Mouse (Mus musculus): ENCODE results near the gene Gm17428. TPM values are rescaled to one million over a fixed set of nuclear protein-coding genes. Genes with fewer than 3 reads are reported as not detected.
"Not testable (repeated sequence)": the region's sequence is repeated elsewhere in the genome, so short reads cannot be mapped to it uniquely, and the experiment has no call there.

Gm17428 gene
- polyA plus RNA-seq, 3 experiments from 2014 or later, result not detected

DNA sequence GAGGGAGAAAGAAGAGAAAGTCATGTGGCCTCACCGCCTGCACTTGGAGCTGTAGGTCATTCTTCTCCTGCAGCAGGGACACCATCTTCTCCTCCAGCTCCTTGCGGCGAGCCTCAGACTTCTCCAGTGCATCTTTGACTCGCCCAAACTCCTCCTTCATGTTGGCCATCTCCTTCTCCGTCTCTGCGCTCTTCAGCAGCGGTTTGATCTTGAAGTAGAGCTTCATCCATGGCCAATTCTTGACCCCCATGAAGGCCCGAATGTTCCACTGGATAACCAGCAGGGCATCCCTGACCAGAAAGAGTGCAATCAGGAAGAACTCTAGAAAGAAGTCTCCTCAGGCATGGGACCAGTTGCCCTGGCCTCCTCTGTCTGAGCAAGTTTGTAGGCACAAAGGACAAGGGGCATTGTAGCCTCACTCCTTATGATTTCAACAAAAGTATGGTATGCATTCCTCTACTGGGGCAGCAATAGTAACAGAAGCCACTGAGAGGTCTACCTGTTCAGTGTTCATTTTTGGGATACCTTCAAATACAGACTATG is 23.0 kb upstream of the Gm17428 start:
- ATAC-seq, result no peak

GRCm38 (mm10) chr14:54954474-54954873 is 22.3 kb upstream of the Gm17428 start:
- ATAC-seq, result no peak

DNA sequence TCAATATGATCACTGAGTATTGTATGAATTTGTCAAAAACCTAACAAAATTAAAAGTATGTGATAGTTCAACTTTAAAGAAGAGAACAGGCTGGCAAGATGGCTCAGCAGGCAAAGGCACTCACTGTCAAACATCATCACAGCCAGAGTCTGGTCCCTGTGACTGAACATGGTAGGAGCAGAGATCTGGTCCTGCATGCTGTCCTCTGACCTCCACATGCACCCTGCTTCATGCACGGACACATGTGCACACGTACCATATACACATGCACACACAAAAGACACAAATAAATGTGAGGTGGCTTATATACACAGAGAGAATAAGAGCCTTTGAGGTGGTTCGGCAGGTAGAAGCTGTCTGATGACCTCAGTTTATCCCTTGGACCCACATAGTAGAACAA is 21.3 kb upstream of the Gm17428 start:
- ATAC-seq, result no peak

GRCm38 (mm10) chr14:54956533-54956932 is 20.2 kb upstream of the Gm17428 start:
- no peak for ATAC-seq

DNA sequence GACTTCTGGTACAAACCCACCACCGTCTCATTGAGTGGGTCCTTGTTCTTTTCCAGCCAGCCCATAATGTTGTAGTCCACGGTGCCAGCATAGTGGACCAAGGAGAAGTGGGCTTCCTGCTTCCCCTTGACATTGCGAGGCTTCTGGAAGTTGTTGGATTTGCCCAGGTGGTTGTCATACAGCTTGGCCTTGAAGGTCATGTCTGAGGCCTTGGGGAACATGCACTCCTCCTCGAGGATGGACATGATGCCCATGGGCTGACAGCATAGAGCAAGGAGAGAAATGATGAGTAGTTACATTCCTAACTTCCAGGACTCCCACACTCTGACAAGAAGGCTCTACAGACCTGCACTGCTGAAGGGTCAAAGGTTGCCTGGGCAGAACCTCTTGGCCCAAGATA is 18.2 kb upstream of the Gm17428 start:
- ATAC-seq, result no peak

- no peak for ATAC-seq
Observed at GRCm38 (mm10) chr14:54959197-54959596, 17.5 kb upstream of the Gm17428 start.

DNA sequence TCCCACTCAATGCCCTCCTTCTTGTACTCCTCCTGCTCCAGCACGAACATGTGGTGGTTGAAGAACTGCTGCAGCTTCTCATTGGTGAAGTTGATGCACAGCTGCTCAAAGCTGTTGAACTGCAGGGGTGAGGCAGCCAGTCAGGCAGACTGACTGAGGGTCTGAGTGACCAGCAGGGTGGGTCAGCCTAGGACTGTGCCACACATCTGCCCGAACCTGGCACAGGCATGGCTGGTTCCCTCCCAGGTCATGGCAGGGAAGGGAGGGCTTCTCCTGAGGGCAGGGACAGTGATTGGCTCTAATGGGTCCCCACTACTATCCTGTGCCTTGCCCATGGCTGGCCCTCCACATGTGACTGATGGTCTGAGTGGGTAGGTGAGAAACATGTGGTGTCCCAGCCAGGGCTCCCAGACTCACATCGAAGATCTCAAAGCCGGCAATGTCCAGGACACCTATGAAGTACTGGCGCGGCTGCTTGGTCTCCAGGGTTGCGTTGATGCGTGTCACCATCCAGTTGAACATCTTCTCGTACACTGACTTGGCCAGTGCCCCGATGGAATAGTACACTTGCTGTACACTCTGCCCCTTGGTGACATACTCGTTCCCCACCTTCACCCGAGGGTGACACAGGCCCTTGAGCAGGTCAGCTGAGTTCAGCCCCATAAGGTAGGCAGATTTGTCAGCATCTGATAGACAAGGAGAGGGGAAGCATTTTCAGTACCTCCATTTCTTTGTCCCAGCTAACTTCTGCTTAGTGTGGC is 16.7 kb upstream of the Gm17428 start:
- not testable (repeated sequence) for ATAC-seq

GRCm38 (mm10) chr14:54960769-54961168 is 16.0 kb upstream of the Gm17428 start:
- ATAC-seq, result no peak

DNA sequence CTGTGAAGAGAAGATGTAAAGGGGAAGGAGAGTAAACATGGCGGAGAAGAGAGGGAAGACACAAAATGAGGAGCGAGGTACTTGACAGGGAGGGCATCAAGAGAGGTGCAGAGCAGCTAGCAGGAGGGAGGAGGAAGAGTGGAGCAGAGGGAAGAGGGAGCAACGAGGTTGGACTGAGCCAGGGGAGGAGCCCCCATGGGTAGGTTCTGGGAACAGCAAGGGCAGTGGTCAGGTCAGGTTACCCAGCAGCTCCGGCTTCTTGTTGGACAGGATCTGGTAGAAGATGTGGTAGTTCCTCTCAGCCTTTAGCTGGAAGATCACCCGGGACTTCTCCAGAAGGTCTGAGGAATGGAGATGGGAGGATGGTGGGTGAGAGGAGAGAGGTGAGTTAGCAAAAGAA is 15.2 kb upstream of the Gm17428 start:
- no peak for ATAC-seq

DNA sequence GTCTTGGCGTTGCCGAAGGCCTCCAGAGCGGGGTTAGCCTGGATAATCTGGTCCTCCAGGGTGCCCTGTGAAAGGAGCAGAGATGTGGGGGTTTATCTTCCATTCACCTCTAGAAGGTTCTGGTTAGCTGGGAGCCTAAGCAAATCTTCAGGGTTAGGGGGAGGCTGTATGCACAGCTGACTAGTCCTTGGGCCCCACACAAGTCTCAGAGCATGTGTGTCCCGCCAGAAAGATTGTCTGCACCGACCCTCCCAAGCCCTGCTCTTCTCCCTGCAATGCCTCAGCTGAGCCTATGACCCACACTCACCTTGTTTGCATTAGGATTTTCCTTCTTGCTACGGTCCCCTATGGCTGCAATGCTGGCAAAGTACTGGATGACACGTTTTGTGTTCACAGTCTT is 14.0 kb upstream of the Gm17428 start:
- no peak for ATAC-seq

GRCm38 (mm10) chr14:54963727-54964126 is 13.0 kb upstream of the Gm17428 start:
- no peak for ATAC-seq

DNA sequence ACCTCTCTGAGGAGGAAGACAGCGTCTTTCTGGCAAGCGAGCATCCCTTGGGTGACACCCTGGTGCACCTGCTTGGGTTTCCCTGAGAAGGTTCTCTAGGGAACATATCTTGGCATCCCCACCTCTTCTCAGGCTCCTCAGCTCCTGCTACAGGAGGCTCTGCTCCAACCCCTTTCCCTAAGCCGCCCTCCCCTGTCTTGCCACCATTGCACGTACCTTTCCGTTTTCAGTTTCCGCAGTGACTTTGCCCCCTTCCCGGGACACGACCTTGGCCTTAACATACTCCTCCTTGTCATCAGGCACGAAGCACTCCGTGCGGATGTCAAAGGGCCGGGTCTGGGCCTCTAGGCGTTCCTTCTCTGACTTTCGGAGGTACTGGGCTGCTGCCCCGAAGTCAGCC is 11.7 kb upstream of the Gm17428 start:
- ATAC-seq, result no peak

DNA sequence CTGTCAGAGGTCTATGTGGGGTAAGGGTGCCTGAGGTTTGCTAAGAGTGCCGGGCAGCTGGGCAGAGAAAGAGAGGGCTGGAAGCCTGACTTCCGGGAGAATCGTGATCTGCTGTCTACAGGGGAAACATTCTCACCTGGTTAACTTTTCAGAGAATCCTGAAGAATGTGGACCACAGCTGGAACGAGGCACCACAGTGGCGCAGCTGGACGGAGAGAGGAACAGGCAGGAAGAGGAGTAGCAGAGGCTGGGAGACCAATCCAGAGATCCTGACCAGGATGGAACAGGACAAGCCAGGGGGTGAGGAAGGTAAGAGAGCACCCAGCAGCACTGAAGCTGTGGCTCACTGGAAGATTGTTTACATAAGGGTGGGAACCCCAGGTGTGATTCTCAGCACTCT is 11.1 kb upstream of the Gm17428 start:
- no peak for ATAC-seq

DNA sequence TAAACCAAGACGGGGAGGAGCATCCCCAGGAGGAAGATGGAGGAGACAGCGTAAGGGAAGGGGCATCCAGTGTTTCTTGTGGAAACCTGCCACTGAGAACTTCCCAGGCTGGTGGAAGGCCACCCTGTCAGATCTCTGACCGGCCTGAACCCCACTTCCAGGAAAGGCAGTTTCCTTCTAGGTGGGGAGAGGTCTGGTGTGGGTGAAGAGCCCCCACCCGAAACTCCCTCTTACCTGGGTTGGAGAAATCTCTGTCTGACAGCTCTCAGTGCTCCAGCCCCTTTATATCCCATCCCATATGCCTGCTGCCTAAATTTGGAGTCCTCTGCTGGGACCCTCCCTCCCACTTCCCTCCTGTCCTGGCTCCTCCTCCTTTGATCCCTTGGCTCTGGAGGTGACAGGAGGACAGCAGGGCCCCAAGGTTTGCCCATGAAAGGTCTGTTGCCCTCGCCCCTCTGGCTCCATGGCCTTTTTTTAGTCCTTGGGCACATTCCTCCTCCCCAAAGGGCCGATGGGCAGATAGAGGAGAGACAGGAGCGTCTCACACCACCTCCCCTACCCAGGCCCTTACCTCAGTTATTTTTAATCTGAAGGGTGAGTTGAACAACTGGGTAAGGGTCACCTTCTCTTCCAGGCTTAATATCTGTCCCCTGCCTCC is 10.3 kb upstream of the Gm17428 start, which contains the start of gene Myh6:
TSS of gene Myh6 (minus strand) at position 608 of the 658 bp plus-strand sequence.
- no peak for ATAC-seq

GRCm38 (mm10) chr14:54967874-54968273 is 8.9 kb upstream of the Gm17428 start:
- no peak for ATAC-seq

DNA sequence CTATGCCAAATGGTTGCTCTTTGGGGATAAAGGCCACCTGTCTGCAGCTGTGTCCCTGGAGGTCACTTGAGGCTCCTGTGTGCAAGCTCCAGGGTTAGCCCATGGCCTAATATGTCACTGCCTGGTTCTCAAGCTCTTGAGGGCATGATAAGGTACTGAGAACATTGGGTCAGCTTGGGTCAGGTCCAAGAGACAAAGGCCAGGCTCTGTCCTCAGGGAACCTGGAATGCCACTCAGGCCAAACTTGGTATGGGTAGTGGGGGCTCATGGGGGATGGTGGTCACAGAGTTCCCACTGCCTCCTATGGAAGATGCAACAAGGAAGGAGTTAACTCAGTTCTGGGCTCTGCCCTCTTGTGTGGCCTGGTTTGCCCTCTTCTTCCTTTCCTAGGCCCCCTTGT is 8.4 kb upstream of the Gm17428 start:
- no peak for ATAC-seq

DNA sequence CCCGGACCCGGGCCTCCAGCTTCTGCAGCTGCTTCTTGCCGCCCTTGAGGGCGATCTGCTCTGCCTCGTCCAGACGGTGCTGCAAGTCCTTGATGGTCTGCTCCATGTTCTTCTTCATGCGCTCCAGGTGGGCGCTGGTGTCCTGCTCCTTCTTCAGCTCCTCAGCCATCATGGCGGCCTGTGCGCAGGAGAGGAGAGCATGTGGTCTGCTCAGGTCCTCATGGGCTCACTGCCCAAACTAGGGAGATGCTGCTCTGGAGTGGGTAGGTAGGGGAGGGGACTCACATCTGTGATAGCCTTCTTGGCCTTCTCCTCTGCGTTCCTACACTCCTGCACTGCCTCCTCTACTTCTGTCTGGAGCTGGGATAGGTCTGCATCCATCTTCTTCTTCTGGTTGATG is 3.9 kb upstream of the Gm17428 start:
- ATAC-seq, result not testable (repeated sequence)

- no peak for ATAC-seq
Observed at GRCm38 (mm10) chr14:54974068-54974791, 2.5 kb upstream of the Gm17428 start.

DNA sequence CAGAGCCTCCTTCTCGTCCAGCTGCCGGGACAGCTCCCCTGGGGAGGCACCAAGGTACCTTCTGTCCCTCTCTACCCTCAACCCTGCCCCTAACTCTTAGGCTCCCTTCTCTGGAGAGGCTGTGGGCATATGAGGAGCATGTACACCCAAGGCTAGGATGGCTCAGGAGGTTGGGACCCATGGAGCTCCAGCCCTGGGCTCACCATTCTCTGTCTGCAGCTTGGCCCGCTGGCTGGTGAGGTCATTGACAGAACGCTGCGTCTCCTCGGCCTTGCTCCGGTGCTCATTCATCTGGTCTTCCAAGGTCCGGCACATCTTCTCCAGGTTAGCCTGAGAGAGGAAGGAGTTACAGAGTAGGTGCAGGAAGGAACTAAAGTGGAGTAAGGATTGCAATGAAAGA is 1.9 kb downstream of the Gm17428 start:
- no peak for ATAC-seq

GRCm38 (mm10) chr14:54981934-54982333 is 5.2 kb downstream of the Gm17428 start:
- ATAC-seq, result no peak

GRCm38 (mm10) chr14:54988350-54988874 is 11.7 kb downstream of the Gm17428 start:
- ATAC-seq, result not testable (repeated sequence)

DNA sequence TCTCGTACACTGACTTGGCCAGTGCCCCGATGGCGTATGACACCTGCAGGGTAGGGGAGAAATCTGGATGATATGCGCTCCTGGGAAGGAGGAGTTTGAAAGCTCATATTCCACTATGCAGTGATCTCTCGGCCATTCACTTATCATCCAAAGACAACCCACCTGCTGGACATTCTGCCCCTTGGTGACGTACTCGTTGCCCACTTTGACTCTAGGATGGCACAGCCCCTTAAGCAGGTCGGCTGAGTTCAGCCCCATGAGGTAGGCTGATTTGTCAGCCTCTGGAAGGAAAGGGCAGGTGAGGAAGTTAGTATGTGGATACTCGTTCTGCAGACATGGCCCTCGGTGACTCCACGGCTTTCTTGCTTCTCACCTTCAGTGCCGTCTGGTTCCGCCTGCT is 12.1 kb downstream of the Gm17428 start:
- ATAC-seq, result no peak

DNA sequence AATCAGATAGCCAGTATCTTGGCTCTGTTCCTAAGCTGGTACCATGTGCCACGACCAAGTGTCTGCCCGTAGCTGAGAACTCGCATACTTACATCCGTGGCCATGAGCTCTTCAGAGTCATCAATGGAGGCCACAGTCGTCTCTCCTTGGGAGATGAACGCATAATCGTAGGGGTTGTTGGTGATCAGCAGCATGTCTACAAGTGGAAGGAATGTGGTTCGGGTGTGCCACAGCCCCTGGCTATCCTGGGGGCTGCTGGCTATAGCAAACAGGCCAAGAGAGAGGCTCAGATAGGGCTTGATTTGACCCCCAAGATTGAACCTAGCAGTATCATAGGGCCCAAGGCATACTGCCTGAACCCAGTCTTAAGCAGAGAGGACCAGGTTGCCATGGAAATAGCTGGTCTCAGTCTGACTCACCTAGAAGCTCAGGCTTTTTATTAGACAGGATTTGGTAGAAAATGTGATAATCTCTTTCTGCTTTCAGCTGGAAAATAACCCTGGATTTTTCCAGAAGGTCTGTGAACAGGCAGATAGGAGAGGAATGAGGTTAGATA is 13.2 kb downstream of the Gm17428 start:
- no peak for ATAC-seq

Measured in inflammation-experienced regulatory T-cells, adult 6 months (primary cell).